Mouse (Mus musculus) small intestine, adult 2 months (tissue): ENCODE results near the gene Pi16.

Experiments used
- CTCF ChIP-seq: fragments of 200-500 bp; IDR thresholded peaks from 2 replicates; pipeline ENCODE4 v1.5.1; 2012; ENCODE audit warnings: low read depth, mild to moderate bottlenecking, control low read depth, inconsistent platforms, low read length, moderate library complexity, mixed read lengths; ENCODE audit not compliant: insufficient replicate concordance, insufficient read length; ENCODE audit errors: extremely low read depth
- POLR2A ChIP-seq: fragments of 200-500 bp; IDR thresholded peaks from 2 replicates; pipeline ENCODE4 v1.6.1; 2012; ENCODE audit warnings: low read depth, mild to moderate bottlenecking, control low read depth, inconsistent platforms, low read length, moderate library complexity

- TF ChIP-seq CTCF (no peak), POLR2A (no peak)
Measured at GRCm38 (mm10) chr17:29311602-29312001, 5.9 kb upstream of the Pi16 start.
